Mouse (Mus musculus) testis, adult 2 months (tissue): ENCODE results near the gene Adssl1. TPM values are rescaled to one million over a fixed set of nuclear protein-coding genes. Genes with fewer than 3 reads are reported as not detected.

Experiments
- H3K27ac ChIP-seq: fragments of 200-500 bp; 2 replicates; pipeline ENCODE4 v1.5.1; 2012; ENCODE audit warnings: low read depth, low read length; ENCODE audit not compliant: control insufficient read depth, insufficient read depth
- H3K27me3 ChIP-seq: fragments of 200-500 bp; 2 replicates; pipeline ENCODE4 v1.6.1; 2012; ENCODE audit warnings: mild to moderate bottlenecking, low read length, moderate library complexity; ENCODE audit not compliant: control insufficient read depth, insufficient read depth
- H3K36me3 ChIP-seq: fragments of 200-500 bp; 2 replicates; pipeline ENCODE4 v1.6.1; 2012; ENCODE audit warnings: mild to moderate bottlenecking, low read length; ENCODE audit not compliant: control insufficient read depth, insufficient read depth
- H3K4me1 ChIP-seq: fragments of 200-500 bp; 2 replicates; pipeline ENCODE4 v1.6.1; 2012; ENCODE audit warnings: low read length; ENCODE audit not compliant: control insufficient read depth, insufficient read depth
- H3K4me3 ChIP-seq: fragments of 200-500 bp; 2 replicates; pipeline ENCODE4 v1.5.1; 2012; ENCODE audit warnings: low read depth, mild to moderate bottlenecking, low read length, moderate library complexity, mixed read lengths; ENCODE audit not compliant: control insufficient read depth
- CTCF ChIP-seq: fragments of 200-500 bp; IDR thresholded peaks from 2 replicates; pipeline ENCODE4 v1.5.1; 2012; ENCODE audit warnings: low read depth, mild to moderate bottlenecking, inconsistent platforms, low read length, moderate library complexity; ENCODE audit not compliant: control insufficient read depth, insufficient read depth, insufficient replicate concordance
- POLR2A ChIP-seq: fragments of 200-500 bp; IDR thresholded peaks from 2 replicates; pipeline ENCODE4 v1.6.1; 2012; ENCODE audit warnings: low read depth, mild to moderate bottlenecking, inconsistent platforms, low read length, moderate library complexity; ENCODE audit not compliant: control insufficient read depth
- polyA plus RNA-seq: library from polyadenylated mRNA; depleted of rRNA; stranded (reverse); fragments of >200 nt; gene quantifications from 2 replicates; pipeline ENCODE4 v1.2.3, GENCODE M21; 2012

The Adssl1 gene
- polyA plus RNA-seq, 1 experiment, result 8.9 TPM

- H3K27me3 ChIP-seq, result no peaks in the 10 kb centered on the region
- no peaks in the 10 kb centered on the region for H3K4me1 ChIP-seq
- no peak overlapping the region for H3K27ac ChIP-seq
- TF ChIP-seq POLR2A, result no peak
- TF ChIP-seq CTCF, result no peak
- no peaks in the 10 kb centered on the region for H3K36me3 ChIP-seq
- H3K4me3 ChIP-seq, result no peak overlapping the region
Observed at GRCm38 (mm10) chr12:112660576-112661326, 40.9 kb downstream of the Adssl1 start.

DNA sequence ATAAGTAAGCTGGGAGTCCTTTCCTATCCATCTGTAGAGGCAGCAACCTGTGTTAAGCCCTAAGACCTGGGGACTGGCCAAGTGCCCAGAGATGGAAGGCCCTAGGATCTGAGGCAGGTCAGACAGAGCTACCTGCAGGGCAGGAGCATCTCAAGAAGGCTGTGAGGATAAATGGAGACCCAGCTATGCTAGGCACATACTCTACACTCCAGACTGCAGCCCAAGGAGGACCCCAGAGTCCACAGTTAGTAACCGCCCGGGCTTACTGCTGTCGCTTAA lies 41.4 kb downstream of the Adssl1 start:
- Histone ChIP-seq H3K36me3 (no peaks in the 10 kb centered on the region), H3K4me1 (no peaks in the 10 kb centered on the region), H3K4me3 (no peak overlapping the region), H3K27me3 (no peaks in the 10 kb centered on the region), H3K27ac (no peak overlapping the region)
- TF ChIP-seq CTCF (no peak), POLR2A (no peak)

DNA sequence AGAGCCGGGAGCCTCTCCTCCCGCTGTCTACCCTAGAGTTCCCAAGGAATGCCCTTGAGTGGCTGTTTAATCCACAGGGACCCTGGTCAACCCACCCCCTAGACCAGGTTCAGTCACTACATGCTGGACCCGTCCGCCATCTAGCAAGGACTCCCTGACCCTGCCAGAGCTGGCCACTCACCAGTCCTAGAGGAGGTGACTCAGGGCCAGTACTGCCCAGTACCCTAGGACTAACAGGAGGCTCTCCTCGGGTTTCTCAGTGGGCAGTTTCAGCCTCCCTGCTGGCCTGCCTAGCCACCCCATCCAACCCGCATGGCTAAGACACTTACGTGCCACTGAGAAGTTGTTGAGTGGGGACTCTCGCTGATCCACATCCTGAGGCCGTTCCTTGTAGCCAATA lies 42.0 kb downstream of the Adssl1 start:
- Histone ChIP-seq H3K36me3 (no peaks in the 10 kb centered on the region), H3K27me3 (no peaks in the 10 kb centered on the region), H3K4me3 (no peak overlapping the region), H3K4me1 (no peaks in the 10 kb centered on the region), H3K27ac (no peak overlapping the region)
- TF ChIP-seq CTCF (no peak), POLR2A (no peak)

GRCm38 (mm10) chr12:112663303-112663702 lies 43.5 kb downstream of the Adssl1 start:
- Histone ChIP-seq H3K4me1 (no peaks in the 10 kb centered on the region), H3K27ac (no peak overlapping the region), H3K4me3 (no peak overlapping the region), H3K27me3 (no peaks in the 10 kb centered on the region), H3K36me3 (no peaks in the 10 kb centered on the region)
- TF ChIP-seq CTCF, result no peak
- TF ChIP-seq POLR2A, result no peak

- Histone ChIP-seq H3K27me3 (no peaks in the 10 kb centered on the region), H3K4me1 (no peaks in the 10 kb centered on the region), H3K27ac (no peak overlapping the region), H3K4me3 (no peak overlapping the region), H3K36me3 (no peaks in the 10 kb centered on the region)
- no peak for TF ChIP-seq CTCF
- no peak for TF ChIP-seq POLR2A
Observed at GRCm38 (mm10) chr12:112663716-112664115, 43.9 kb downstream of the Adssl1 start.

DNA sequence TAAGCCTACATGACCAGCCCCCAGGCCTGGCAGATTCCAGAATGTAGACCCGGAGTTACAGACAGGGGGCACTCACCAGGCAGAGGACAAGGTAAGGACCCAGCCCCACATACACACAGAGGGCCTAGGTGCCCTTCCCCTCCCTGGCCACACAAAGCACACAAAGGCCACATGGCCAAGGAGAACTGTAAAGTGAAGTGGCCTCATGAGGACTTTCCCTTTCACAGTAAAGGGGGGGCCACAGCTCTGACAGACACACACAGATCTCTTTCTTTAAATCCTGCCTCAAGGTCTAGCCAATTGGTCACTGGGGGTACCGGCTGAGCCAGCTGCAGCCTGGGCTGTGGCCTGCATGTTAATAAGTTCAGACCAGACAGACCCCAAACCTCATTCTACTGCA lies 44.3 kb downstream of the Adssl1 start:
- Histone ChIP-seq H3K4me1 (no peaks in the 10 kb centered on the region), H3K4me3 (no peak overlapping the region), H3K27ac (no peak overlapping the region)

GRCm38 (mm10) chr12:112664656-112665055 lies 44.8 kb downstream of the Adssl1 start:
- Histone ChIP-seq H3K27ac (no peak overlapping the region), H3K4me1 (no peaks in the 10 kb centered on the region), H3K36me3 (no peaks in the 10 kb centered on the region), H3K27me3 (no peaks in the 10 kb centered on the region), H3K4me3 (no peak overlapping the region)
- no peak for TF ChIP-seq POLR2A
- no peak for TF ChIP-seq CTCF

More for the DNA sequence above, 44.3 kb downstream of the Adssl1 start:
- no peak for TF ChIP-seq CTCF
- TF ChIP-seq POLR2A, result no peak
- Histone ChIP-seq H3K27me3 (no peaks in the 10 kb centered on the region), H3K36me3 (no peaks in the 10 kb centered on the region)
